Mouse (Mus musculus): ENCODE measurements around the gene Mex3a. TPM values are rescaled to one million over a fixed set of nuclear protein-coding genes. Genes with fewer than 3 reads are reported as not detected.
"Not testable (repeated sequence)": the region's sequence is repeated elsewhere in the genome, so short reads cannot be mapped to it uniquely, and the experiment has no call there.

Gene Mex3a
- total RNA-seq, 2 experiments from 2014 or later, result 3.2 TPM

- Histone ChIP-seq H3K27ac (no peak overlapping the region), H3K4me3 (no peak overlapping the region)
- no peak for TF ChIP-seq CTCF (IDR thresholded peaks at IDR 0.05)
- DNase-seq (ENCODE audit: extremely low spot score in 1 of 2, low spot score in 2 of 2), result no peak
- intact Hi-C loops (cut with DNase I), result no loop called here
These were observed 35.7 kb downstream of the Mex3a start for GRCm38 (mm10) chr3:88567892-88568291.

GRCm38 (mm10) chr3:88568615-88569014, 36.4 kb downstream of the Mex3a start:
- DNase-seq (ENCODE audit: extremely low spot score in 1 of 2, low spot score in 2 of 2), result no peak
- intact Hi-C loops (cut with DNase I), result no loop called here
- no peak overlapping the region for H3K27ac ChIP-seq
- no peak overlapping the region for H3K4me3 ChIP-seq
- no peak for TF ChIP-seq CTCF (IDR thresholded peaks at IDR 0.05)

- no peak overlapping the region for H3K27ac ChIP-seq
- DNase-seq (ENCODE audit: extremely low spot score in 1 of 2, low spot score in 2 of 2), result no peak
- intact Hi-C loops (cut with DNase I), result no loop called here
- no peak overlapping the region for H3K4me3 ChIP-seq
- TF ChIP-seq CTCF (IDR thresholded peaks at IDR 0.05), result no peak
These were observed 36.9 kb downstream of the Mex3a start for GRCm38 (mm10) chr3:88569093-88569492.

GRCm38 (mm10) chr3:88569694-88570093, 37.5 kb downstream of the Mex3a start:
- no peak for DNase-seq (ENCODE audit: extremely low spot score in 1 of 2, low spot score in 2 of 2)
- Histone ChIP-seq H3K4me3 (no peak overlapping the region), H3K27ac (no peak overlapping the region)
- no peak for TF ChIP-seq CTCF (IDR thresholded peaks at IDR 0.05)
- intact Hi-C loops (cut with DNase I), result no loop called here

GRCm38 (mm10) chr3:88570341-88570740, 38.1 kb downstream of the Mex3a start:
- Histone ChIP-seq H3K4me3 (no peak overlapping the region), H3K27ac (no peak overlapping the region)
- TF ChIP-seq CTCF (IDR thresholded peaks at IDR 0.05), result no peak
- intact Hi-C loops (cut with DNase I), result no loop called here
- no peak for DNase-seq (ENCODE audit: extremely low spot score in 1 of 2, low spot score in 2 of 2)

GRCm38 (mm10) chr3:88571856-88572255, 39.7 kb downstream of the Mex3a start:
- Histone ChIP-seq H3K27ac (no peak overlapping the region), H3K4me3 (no peak overlapping the region)
- intact Hi-C loops (cut with DNase I), result no loop called here
- no peak for TF ChIP-seq CTCF (IDR thresholded peaks at IDR 0.05)
- DNase-seq (ENCODE audit: extremely low spot score in 1 of 2, low spot score in 2 of 2), result no peak

GRCm38 (mm10) chr3:88572835-88573234, 40.6 kb downstream of the Mex3a start:
- no peak for DNase-seq (ENCODE audit: extremely low spot score in 1 of 2, low spot score in 2 of 2)
- Histone ChIP-seq H3K27ac (no peak overlapping the region), H3K4me3 (no peak overlapping the region)
- intact Hi-C loops (cut with DNase I), result no loop called here
- no peak for TF ChIP-seq CTCF (IDR thresholded peaks at IDR 0.05)

GRCm38 (mm10) chr3:88573810-88574209, 41.6 kb downstream of the Mex3a start:
- no peak for DNase-seq (ENCODE audit: extremely low spot score in 1 of 2, low spot score in 2 of 2)
- intact Hi-C loops (cut with DNase I), result no loop called here
- no peak for TF ChIP-seq CTCF (IDR thresholded peaks at IDR 0.05)
- Histone ChIP-seq H3K27ac (no peak overlapping the region), H3K4me3 (no peak overlapping the region)

GRCm38 (mm10) chr3:88575540-88575939, 43.3 kb downstream of the Mex3a start, which contains the start of gene Ssr2:
Gene Ssr2 (plus strand): TSS chr3:88575876.
- no peak for TF ChIP-seq CTCF (IDR thresholded peaks at IDR 0.05)
- intact Hi-C loops (cut with DNase I), result no loop called here
- no peak for DNase-seq (ENCODE audit: extremely low spot score in 1 of 2, low spot score in 2 of 2)
- Histone ChIP-seq H3K4me3 (no peak within 1 kb of the TSS), H3K27ac (no peak within 1 kb of the TSS)

- intact Hi-C loops (cut with DNase I); DNase-seq (ENCODE audit: extremely low spot score in 1 of 2, low spot score in 2 of 2); H3K4me3 ChIP-seq; H3K27ac ChIP-seq: not testable (repeated sequence)
These were observed 45.7 kb downstream of the Mex3a start for GRCm38 (mm10) chr3:88577846-88578245.

- no peak for DNase-seq (ENCODE audit: extremely low spot score in 1 of 2, low spot score in 2 of 2)
- no peak for TF ChIP-seq CTCF (IDR thresholded peaks at IDR 0.05)
- intact Hi-C loops (cut with DNase I), result no loop called here
- peak overlapping the region; percentile 92 for H3K4me3 ChIP-seq
- peak overlapping the region; percentile 75; the same call in 1 of the 2 replicates for H3K27ac ChIP-seq
These were observed 46.6 kb downstream of the Mex3a start for GRCm38 (mm10) chr3:88578498-88579424.

GRCm38 (mm10) chr3:88579454-88580117, 47.4 kb downstream of the Mex3a start:
- DNase-seq (ENCODE audit: extremely low spot score in 1 of 2, low spot score in 2 of 2), result peak; percentile 73 to 77
- Histone ChIP-seq H3K27ac (peak overlapping the region; percentile 75), H3K4me3 (peak overlapping the region; percentile 92)
- TF ChIP-seq CTCF (IDR thresholded peaks at IDR 0.05), result no peak
- intact Hi-C loops (cut with DNase I), result no loop called here
